Mouse (Mus musculus) ZHBTc4 (cell line): ENCODE results near the gene Acadsb.
A peak's percentile ranks its signal among the peaks of the same experiment; 100 is the strongest.
"Not testable (repeated sequence)": the region's sequence is repeated elsewhere in the genome, so short reads cannot be mapped to it uniquely, and the experiment has no call there.

Experiments used
- DNase-seq: peaks from one replicate; pipeline ENCODE4 v3.0.0-alpha.2; 2011; ENCODE audit warnings: low read depth, low spot score

Gene Acadsb

GRCm38 (mm10) chr7:131410416-131411058 is at the start of gene Acadsb, which contains the start of gene Ikzf5:
Acadsb (plus strand) TSS chr7:131410601.
Ikzf5 (minus strand) TSS chr7:131410521.
- DNase-seq, result peak; percentile 99

GRCm38 (mm10) chr7:131362269-131362614 is 48.2 kb upstream of the Acadsb start:
- DNase-seq, result no peak

- DNase-seq, result peak; percentile 100
These were observed 47.6 kb upstream of the Acadsb start, which contains the start of gene 2310057M21Rik for GRCm38 (mm10) chr7:131362615-131363300. 2310057M21Rik (minus strand) TSS chr7:131362759.

DNA sequence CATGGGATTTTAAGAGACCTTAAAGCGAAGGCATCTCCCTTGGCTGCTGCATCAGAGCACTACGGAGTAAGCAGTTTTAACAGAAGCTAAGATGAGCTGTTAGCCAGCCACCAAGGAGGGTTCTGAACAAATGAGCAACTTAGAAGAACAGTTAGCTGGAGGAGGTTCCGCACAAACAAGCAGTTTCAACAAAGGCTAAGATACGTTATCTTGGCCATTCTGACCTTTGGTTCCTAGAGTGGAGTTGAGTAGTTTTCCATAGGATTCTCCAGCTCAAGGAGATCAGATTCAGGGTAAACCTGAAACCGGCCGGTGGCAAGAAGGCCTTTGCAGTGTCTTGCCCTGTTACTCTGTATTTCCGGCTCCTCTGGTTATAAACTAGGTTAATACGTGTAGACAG is 46.3 kb upstream of the Acadsb start:
- DNase-seq, result no peak

- DNase-seq, result peak; percentile 95
These were observed 39.5 kb upstream of the Acadsb start, which contains the start of gene Pstk for GRCm38 (mm10) chr7:131370648-131371469. Pstk (plus strand) TSS chr7:131371141.

GRCm38 (mm10) chr7:131371470-131371860 is 38.9 kb upstream of the Acadsb start:
- DNase-seq, result no peak

GRCm38 (mm10) chr7:131371880-131372651 is 38.3 kb upstream of the Acadsb start:
- no peak for DNase-seq

DNA sequence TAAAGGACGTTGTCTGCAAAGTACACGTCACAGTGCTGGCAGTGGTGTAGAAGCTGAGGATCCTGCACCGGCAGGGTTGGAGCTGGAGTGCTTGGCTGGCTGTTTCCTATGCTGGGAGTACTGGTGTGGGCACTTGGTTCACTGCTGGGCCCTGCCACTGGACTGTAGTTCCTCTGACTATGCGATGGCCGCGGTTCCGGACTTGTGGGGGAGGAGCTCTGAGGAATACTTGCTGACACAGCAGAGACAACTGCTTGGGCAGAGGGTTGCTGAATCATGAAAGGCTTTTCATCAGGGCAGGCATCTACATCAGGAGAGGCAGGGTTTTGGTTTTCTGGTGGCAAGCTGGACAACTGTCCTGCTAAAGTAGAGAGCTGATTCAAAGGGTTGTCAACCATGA is 18.6 kb upstream of the Acadsb start:
- DNase-seq, result not testable (repeated sequence)

GRCm38 (mm10) chr7:131409321-131409987 is 947 bp upstream of the Acadsb start:
- DNase-seq, result peak; percentile 44

DNA sequence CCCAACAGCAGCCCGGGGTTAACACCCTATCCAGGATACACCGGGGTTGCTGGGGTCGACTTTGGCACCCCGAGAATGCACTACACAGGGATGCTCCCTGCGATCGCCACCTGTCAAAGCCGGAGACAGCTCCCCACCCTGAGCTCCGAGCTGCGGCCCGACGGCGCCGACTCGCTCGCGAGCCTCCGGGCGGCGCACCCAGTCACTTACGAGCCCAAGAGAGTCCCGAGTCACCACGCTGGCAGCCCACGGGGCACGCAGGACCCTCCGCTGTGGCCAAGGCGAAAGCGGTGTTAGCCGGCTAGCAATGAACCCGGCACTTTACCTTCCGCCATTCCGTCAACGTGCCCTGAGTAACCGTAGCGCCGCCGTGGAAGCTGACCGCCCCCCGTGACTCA is 414 bp upstream of the Acadsb start:
- DNase-seq, result no peak

- DNase-seq, result no peak
These were observed 980 bp downstream of the Acadsb start for GRCm38 (mm10) chr7:131411221-131411940.

DNA sequence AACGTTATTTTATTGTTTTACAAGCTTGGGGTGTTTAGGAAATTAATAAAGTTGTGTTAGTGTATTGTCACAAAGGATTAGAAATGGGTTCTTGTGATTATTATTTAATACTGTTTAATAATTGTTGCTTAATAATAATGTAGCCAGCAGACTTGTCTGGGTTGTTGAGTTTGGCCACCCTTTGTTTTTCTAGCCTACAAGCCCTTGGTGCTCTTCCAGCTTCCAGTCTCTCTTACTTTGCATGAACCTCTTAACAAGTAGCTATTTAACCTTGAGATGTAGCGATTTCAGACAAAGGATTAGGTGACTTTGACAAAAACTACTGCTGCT is 1.5 kb downstream of the Acadsb start:
- DNase-seq, result no peak

- not testable (repeated sequence) for DNase-seq
These were observed 6.3 kb downstream of the Acadsb start for GRCm38 (mm10) chr7:131416742-131417141.

- no peak for DNase-seq
These were observed 7.2 kb downstream of the Acadsb start for GRCm38 (mm10) chr7:131417605-131418004.

- DNase-seq, result no peak
These were observed 14.5 kb downstream of the Acadsb start for GRCm38 (mm10) chr7:131424912-131425311.

GRCm38 (mm10) chr7:131427331-131427730 is 16.9 kb downstream of the Acadsb start:
- DNase-seq, result no peak

DNA sequence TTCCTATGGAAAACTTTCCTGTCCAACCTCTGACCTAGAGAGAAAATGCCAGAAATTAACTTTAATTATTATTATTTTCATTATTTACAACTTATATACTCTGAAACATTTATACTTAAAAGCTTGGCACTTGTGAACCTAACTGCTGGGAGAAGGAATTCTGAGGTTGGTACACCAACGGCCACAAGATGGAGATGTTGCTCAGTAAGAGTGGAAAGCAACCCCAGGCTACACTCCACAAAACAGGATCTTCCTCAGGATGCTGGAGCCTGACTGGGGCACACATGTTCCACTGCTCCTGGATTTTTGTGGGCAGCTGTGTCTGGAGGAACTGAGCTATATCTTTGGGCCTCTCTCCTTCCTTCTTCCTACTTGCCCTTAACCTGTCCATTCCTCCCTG is 21.8 kb downstream of the Acadsb start:
- DNase-seq, result peak; percentile 57

DNA sequence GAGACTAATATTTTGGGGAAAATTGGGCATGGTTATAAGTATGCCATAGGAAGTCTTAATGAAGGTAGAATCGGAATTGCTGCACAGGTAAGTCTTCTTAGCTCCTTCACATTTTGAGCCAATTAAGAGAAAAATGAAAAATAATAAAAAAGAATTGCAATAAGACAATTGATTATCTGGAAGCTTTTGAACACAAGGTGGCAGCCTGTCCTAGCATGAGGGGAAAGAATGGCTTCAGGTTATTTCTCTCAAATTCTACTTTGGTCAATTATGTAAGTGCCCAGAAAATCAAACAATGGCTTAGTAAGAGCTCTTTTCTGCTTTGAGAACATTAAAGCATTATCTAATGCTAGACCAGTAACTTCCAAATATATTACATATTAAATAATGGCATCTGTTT is 23.9 kb downstream of the Acadsb start:
- no peak for DNase-seq

DNA sequence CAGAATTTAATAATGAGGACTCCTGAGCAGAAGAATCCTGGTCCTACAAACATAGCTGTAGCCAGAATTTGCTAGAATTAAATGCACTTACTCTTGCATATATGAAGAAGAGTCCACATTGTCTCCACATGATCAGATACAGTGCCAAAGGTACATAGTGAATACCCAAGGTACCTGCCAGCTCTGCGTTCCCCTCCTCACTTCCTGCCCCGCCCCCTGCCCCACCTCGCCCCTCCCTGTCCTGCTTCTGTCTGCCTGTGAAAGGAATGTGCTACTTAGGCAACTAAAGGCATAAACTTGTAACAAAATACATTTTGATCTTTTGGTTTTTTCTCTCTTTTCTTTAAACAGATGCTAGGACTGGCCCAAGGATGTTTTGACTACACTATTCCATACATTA is 26.6 kb downstream of the Acadsb start:
- DNase-seq, result peak; percentile 14

DNA sequence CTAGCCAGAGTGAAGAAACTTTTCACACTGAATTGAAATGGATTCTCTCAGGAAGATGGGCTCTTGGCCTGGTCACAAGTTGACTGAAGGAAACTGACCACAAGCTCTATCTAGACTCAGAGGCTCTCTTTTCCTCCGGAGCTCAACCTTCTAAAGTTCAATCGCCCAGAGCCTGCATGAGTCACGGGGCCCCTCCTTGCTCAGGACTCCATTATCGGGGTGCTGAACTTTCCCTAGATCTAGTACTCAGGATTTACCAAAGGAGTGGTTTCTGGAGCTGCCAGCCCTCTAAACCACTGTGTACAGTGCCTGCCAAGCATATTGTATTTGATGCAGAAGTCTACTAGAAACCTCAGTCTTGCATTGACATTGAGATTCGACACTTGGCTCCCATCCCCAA is 46.3 kb downstream of the Acadsb start:
- DNase-seq, result no peak
